Comparison of ENCODE assay signal across 9 mouse cellular contexts in the genomic region with DNA sequence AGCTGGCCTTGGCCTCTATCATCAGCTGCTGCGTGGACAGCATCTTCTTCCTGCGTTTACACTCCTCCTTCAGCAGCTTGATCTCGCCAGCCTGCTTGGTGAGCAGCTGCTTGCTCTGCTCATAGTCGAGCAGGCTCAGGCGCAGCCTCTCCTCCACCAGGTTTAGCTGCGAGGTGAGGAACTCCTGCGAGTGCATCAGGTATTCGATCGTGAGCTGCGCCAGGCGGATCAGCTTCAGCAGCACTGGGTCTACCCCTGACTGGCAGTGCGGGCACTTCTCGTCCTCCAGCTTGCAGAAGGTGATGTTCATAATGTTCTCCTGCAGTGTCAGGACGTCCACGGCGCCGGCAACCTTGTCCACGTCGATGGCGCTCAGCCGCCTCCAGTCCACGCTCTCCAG. TPM values are rescaled to one million over a fixed set of nuclear protein-coding genes. Genes with fewer than 3 reads are reported as not detected.
DNase-seq lines count a peak whose midpoint lies in the region; ATAC-seq and TF ChIP-seq lines count a peak whose summit lies in the region.
"Had no signal": no experiment of that assay in that cellular context is flagged by ENCODE, and none has a peak within 500 bp of the region (broad histone marks: within the 10 kb centered on the region; RNA-seq: fewer than 3 reads in every experiment).

No protein-coding gene starts in this region.

- TF ChIP-seq POLR2A in ES-Bruce4 (IDR thresholded peaks at IDR 0.05; ENCODE audit: insufficient read depth, low read length) = no peak

- peak overlapping the region; percentile 92 for H3K4me2 ChIP-seq in heart, embryonic 11.5 days
- peak overlapping the region; percentile 81 for H3K4me2 ChIP-seq in forebrain, embryonic 13.5 days
- peak overlapping the region; percentile 46 for H3K4me2 ChIP-seq in liver, embryonic 14.5 days (ENCODE audit: low read depth)

- peak overlapping the region; percentile 48 for H3K4me3 ChIP-seq in heart, embryonic 11.5 days (ENCODE audit: low read depth, low read length)
- H3K4me3 ChIP-seq in ES-Bruce4 (ENCODE audit: low read depth, low read length) = peak overlapping the region; percentile 41; the same call in 1 of the 2 replicates
- peak overlapping the region; percentile 46 for H3K4me3 ChIP-seq in forebrain, embryonic 13.5 days
- peak overlapping the region in 1 of 2 experiments; percentile 23; a peak in 1 of 4 replicates for H3K4me3 ChIP-seq in liver, embryonic 14.5 days (ENCODE audit: insufficient read depth in 1 of 2, low read depth in 2 of 2, low read length in 2 of 2)

- H3K27me3 ChIP-seq in heart, embryonic 11.5 days (ENCODE audit: control insufficient read depth, insufficient read depth, low read length) = peaks cover 15% of the 10 kb centered on the region
- H3K27me3 ChIP-seq in ES-Bruce4 (ENCODE audit: control insufficient read depth, insufficient read depth, low read length, poor library complexity, severe bottlenecking) = no peaks in the 10 kb centered on the region
- H3K27me3 ChIP-seq in forebrain, embryonic 13.5 days = peaks cover 7% of the 10 kb centered on the region; the same call in 1 of the 2 replicates
- H3K27me3 ChIP-seq in liver, embryonic 14.5 days (ENCODE audit: control insufficient read depth, insufficient read depth, low read length) = peaks cover 61% of the 10 kb centered on the region

- peaks cover 12% of the 10 kb centered on the region for H3K4me1 ChIP-seq in heart, embryonic 11.5 days (ENCODE audit: control insufficient read depth, insufficient read depth, low read length)
- peaks cover 1% of the 10 kb centered on the region for H3K4me1 ChIP-seq in ES-Bruce4 (ENCODE audit: control insufficient read depth, insufficient read depth, low read length)
- peaks cover 50% of the 10 kb centered on the region for H3K4me1 ChIP-seq in forebrain, embryonic 13.5 days
- H3K4me1 ChIP-seq in liver, embryonic 14.5 days (replicated peaks; ENCODE audit: control insufficient read depth in 2 of 2, insufficient read depth in 2 of 2, low read length in 1 of 2) = no peaks in the 10 kb centered on the region

- TF ChIP-seq CTCF in ES-Bruce4 (IDR thresholded peaks at IDR 0.05; ENCODE audit: low read depth, low read length) = no peak
- no peak for TF ChIP-seq CTCF in liver, embryonic 14.5 days (IDR thresholded peaks at IDR 0.05; ENCODE audit: low read depth)

- TF ChIP-seq EP300 in ES-Bruce4 (IDR thresholded peaks at IDR 0.05; ENCODE audit: insufficient read depth, low read depth, low read length) = no peak
- no peak for TF ChIP-seq EP300 in liver, embryonic 14.5 days (IDR thresholded peaks at IDR 0.05; ENCODE audit: low read depth)

- no peak for ATAC-seq in heart, embryonic 11.5 days (replicated peaks; ENCODE audit: insufficient number of reproducible peaks, low FRiP score, low TSS enrichment)
- no peak for ATAC-seq in forebrain, embryonic 13.5 days
- ATAC-seq in liver, embryonic 14.5 days (ENCODE audit: insufficient read depth) = no peak
- ATAC-seq in activated CD4-positive, CD25-positive, alpha-beta regulatory T cell, adult 4 months = no peak
- ATAC-seq: CD4-positive, CD25-positive, alpha-beta regulatory T cell, adult 4 months had no signal

- no peaks in the 10 kb centered on the region; the same call in 1 of the 2 replicates for H3K36me3 ChIP-seq in heart, embryonic 11.5 days (ENCODE audit: control insufficient read depth, insufficient read depth, low read length)
- peaks cover 3% of the 10 kb centered on the region for H3K36me3 ChIP-seq in ES-Bruce4 (ENCODE audit: control insufficient read depth, insufficient read depth, low read length, poor library complexity, severe bottlenecking)
- H3K36me3 ChIP-seq in forebrain, embryonic 13.5 days (ENCODE audit: poor library complexity, severe bottlenecking) = peaks cover 29% of the 10 kb centered on the region
- H3K36me3 ChIP-seq in liver, embryonic 14.5 days (replicated peaks; ENCODE audit: control insufficient read depth, insufficient read depth, low read depth) = no peaks in the 10 kb centered on the region

- peak overlapping the region; percentile 58; the same call in 1 of the 2 replicates for H3K9ac ChIP-seq in heart, embryonic 11.5 days (ENCODE audit: low read depth, low read length)
- H3K9ac ChIP-seq in ES-Bruce4 (ENCODE audit: low read depth, poor library complexity, severe bottlenecking) = no peak overlapping the region
- H3K9ac ChIP-seq in forebrain, embryonic 13.5 days = peak overlapping the region; percentile 66
- H3K9ac ChIP-seq in liver, embryonic 14.5 days (replicated peaks) = no peak overlapping the region

- no peak overlapping the region for H3K27ac ChIP-seq in heart, embryonic 11.5 days (ENCODE audit: low read depth, low read length)
- H3K27ac ChIP-seq in ES-Bruce4 (ENCODE audit: insufficient read depth, low read length) = no peak overlapping the region
- no peak overlapping the region for H3K27ac ChIP-seq in forebrain, embryonic 13.5 days
- no peak overlapping the region for H3K27ac ChIP-seq in liver, embryonic 14.5 days

- H3K9me3 ChIP-seq in heart, embryonic 11.5 days (replicated peaks; ENCODE audit: control insufficient read depth, low read length) = no peaks in the 10 kb centered on the region
- H3K9me3 ChIP-seq in ES-Bruce4 (replicated peaks; ENCODE audit: control insufficient read depth, insufficient read depth, low read length, poor library complexity, severe bottlenecking) = no peaks in the 10 kb centered on the region
- H3K9me3 ChIP-seq in forebrain, embryonic 13.5 days (replicated peaks) = no peaks in the 10 kb centered on the region
- no peaks in the 10 kb centered on the region for H3K9me3 ChIP-seq in liver, embryonic 14.5 days (ENCODE audit: control insufficient read depth, low read length)

- no peak for DNase-seq in heart, adult 11 months
- no peak for DNase-seq in liver, embryonic 14.5 days (ENCODE audit: low read depth in 3 of 3, low spot score in 3 of 3)
- DNase-seq in thymus, postnatal 10 days (ENCODE audit: low spot score in 2 of 2) = no peak
- DNase-seq in layer of hippocampus, adult 18-20 months (ENCODE audit: low spot score in 2 of 2) = no peak

- WGBS in heart, embryonic 11.5 days (ENCODE audit: insufficient replicate concordance) = 19% methylated on average over 22 of the region's 22 CpGs
- WGBS in forebrain, embryonic 13.5 days = 28% methylated on average over 22 of the region's 22 CpGs
- 20% methylated on average over 22 of the region's 22 CpGs for WGBS in liver, embryonic 14.5 days (ENCODE audit: insufficient replicate concordance)

RNA-seq across cellular contexts. Expression of a gene that starts 3.0 kb away (rescaled TPM):
- 11.3 and 13.2 TPM in 2 replicates for polyA plus RNA-seq in heart, embryonic 11.5 days (2014; fragmentation: Nextera tagmentation; extraction: Ambion mirVana)
- polyA plus RNA-seq in ES-Bruce4 (2011; ENCODE audit: insufficient read depth, insufficient read length, low read depth, missing spikeins) = 47.2 and 57.6 TPM in 2 replicates
- 27.2 and 28.1 TPM in 2 replicates for polyA plus RNA-seq in forebrain, embryonic 13.5 days (2015; fragmentation: Nextera tagmentation; extraction: Ambion mirVana)
- 1.0 and 1.5 TPM in 2 replicates for polyA plus RNA-seq in liver, embryonic 14.5 days (2012; rRNA removed)
- polyA plus RNA-seq in liver, embryonic 14.5 days (2014; fragmentation: Nextera tagmentation; extraction: Ambion mirVana) = 1.4 and 1.9 TPM in 2 replicates
- polyA plus RNA-seq in activated CD4-positive, CD25-positive, alpha-beta regulatory T cell, adult 4 months (2017; shearing (Covaris generic)) = 1 to 10 TPM; 8.0 to 8.6 TPM
- total RNA-seq in layer of hippocampus, adult 18-20 months (2021) = 100 to 1,000 TPM; 119 to 125 TPM

RNA-seq across cellular contexts. Expression of a gene that starts 15.5 kb away (rescaled TPM):
- polyA plus RNA-seq in heart, embryonic 11.5 days (2014; fragmentation: Nextera tagmentation; extraction: Ambion mirVana) = 32.8 and 37.6 TPM in 2 replicates
- 32.4 and 33.2 TPM in 2 replicates for polyA plus RNA-seq in ES-Bruce4 (2011; ENCODE audit: insufficient read depth, insufficient read length, low read depth, missing spikeins)
- polyA plus RNA-seq in forebrain, embryonic 13.5 days (2015; fragmentation: Nextera tagmentation; extraction: Ambion mirVana) = 17.4 and 17.5 TPM in 2 replicates
- 8.0 and 12.7 TPM in 2 replicates for polyA plus RNA-seq in liver, embryonic 14.5 days (2012; rRNA removed)
- polyA plus RNA-seq in liver, embryonic 14.5 days (2014; fragmentation: Nextera tagmentation; extraction: Ambion mirVana) = 28.3 and 29.7 TPM in 2 replicates
- polyA plus RNA-seq in activated CD4-positive, CD25-positive, alpha-beta regulatory T cell, adult 4 months (2017; shearing (Covaris generic)) = 10 to 100 TPM; 39.0 to 41.5 TPM
- 10 to 100 TPM; 41.0 to 42.9 TPM for total RNA-seq in layer of hippocampus, adult 18-20 months (2021)

Comparison
In these comparisons a context has a peak if more than half of its experiments do, and no peak if none do; other contexts are left out.
1. H3K9ac ChIP-seq: peak in heart, embryonic 11.5 days (single experiment) and forebrain, embryonic 13.5 days (single experiment); none in ES-Bruce4 (single experiment) and liver, embryonic 14.5 days (single experiment).
2. Peak in every context shown above with its lines, with median percentiles within 50 percentile points of each other: H3K4me2 ChIP-seq.